Mouse (Mus musculus): ENCODE measurements around the gene Tent5b. TPM values are rescaled to one million over a fixed set of nuclear protein-coding genes. Genes with fewer than 3 reads are reported as not detected.

Gene Tent5b
- 1.8 and 2.1 TPM in 2 replicates for polyA plus RNA-seq (2012; rRNA removed)

GRCm38 (mm10) chr4:133479458-133480184 lies at the start of gene Tent5b:
TSS of gene Tent5b (plus strand) at chr4:133480132.
- TF ChIP-seq CTCF (IDR thresholded peaks at IDR 0.05; ENCODE audit: extremely low read depth, insufficient read length, insufficient replicate concordance, low read depth, low read length) (peak; percentile 98), POLR2A (IDR thresholded peaks at IDR 0.05; ENCODE audit: low read depth, low read length) (no peak)
- WGBS, result 4% methylated on average over 29 of the region's 29 CpGs
- Histone ChIP-seq H3K36me3 (ENCODE audit: control insufficient read depth, insufficient read depth, low read length) (no peaks in the 10 kb centered on the region), H3K4me3 (ENCODE audit: low read depth, low read length) (peak within 1 kb of the TSS; percentile 64), H3K27me3 (ENCODE audit: control insufficient read depth, insufficient read depth, low read length) (peaks cover 17% of the 10 kb centered on the region; the same call in 1 of the 2 replicates), H3K4me1 (ENCODE audit: control insufficient read depth, insufficient read depth, insufficient read length, low read length) (peaks cover 14% of the 10 kb centered on the region), H3K27ac (ENCODE audit: insufficient read depth, low read depth, low read length) (no peak within 1 kb of the TSS)

- H3K4me1 ChIP-seq (ENCODE audit: control insufficient read depth, insufficient read depth, insufficient read length, low read length), result no peaks in the 10 kb centered on the region
- TF ChIP-seq CTCF (IDR thresholded peaks at IDR 0.05; ENCODE audit: extremely low read depth, insufficient read length, insufficient replicate concordance, low read depth, low read length) (no peak), POLR2A (IDR thresholded peaks at IDR 0.05; ENCODE audit: low read depth, low read length) (no peak)
- no peaks in the 10 kb centered on the region for H3K27me3 ChIP-seq (ENCODE audit: control insufficient read depth, insufficient read depth, low read length)
- H3K27ac ChIP-seq (ENCODE audit: insufficient read depth, low read depth, low read length), result no peak overlapping the region
- 66% methylated on average over 6 of the region's 6 CpGs for WGBS
- no peaks in the 10 kb centered on the region for H3K36me3 ChIP-seq (ENCODE audit: control insufficient read depth, insufficient read depth, low read length)
- H3K4me3 ChIP-seq (ENCODE audit: low read depth, low read length), result no peak overlapping the region
Observed at GRCm38 (mm10) chr4:133431508-133431907, 48.4 kb upstream of the Tent5b start.

GRCm38 (mm10) chr4:133432560-133433171 lies 47.3 kb upstream of the Tent5b start:
- Histone ChIP-seq H3K4me1 (ENCODE audit: control insufficient read depth, insufficient read depth, insufficient read length, low read length) (no peaks in the 10 kb centered on the region), H3K27me3 (ENCODE audit: control insufficient read depth, insufficient read depth, low read length) (no peaks in the 10 kb centered on the region), H3K27ac (ENCODE audit: insufficient read depth, low read depth, low read length) (no peak overlapping the region), H3K4me3 (ENCODE audit: low read depth, low read length) (no peak overlapping the region), H3K36me3 (ENCODE audit: control insufficient read depth, insufficient read depth, low read length) (no peaks in the 10 kb centered on the region)
- 46% methylated on average over 17 of the region's 17 CpGs for WGBS
- TF ChIP-seq POLR2A (IDR thresholded peaks at IDR 0.05; ENCODE audit: low read depth, low read length), result no peak
- TF ChIP-seq CTCF (IDR thresholded peaks at IDR 0.05; ENCODE audit: extremely low read depth, insufficient read length, insufficient replicate concordance, low read depth, low read length), result no peak

GRCm38 (mm10) chr4:133435921-133436320 lies 44.0 kb upstream of the Tent5b start:
- Histone ChIP-seq H3K27ac (ENCODE audit: insufficient read depth, low read depth, low read length) (no peak overlapping the region), H3K4me3 (ENCODE audit: low read depth, low read length) (no peak overlapping the region), H3K27me3 (ENCODE audit: control insufficient read depth, insufficient read depth, low read length) (no peaks in the 10 kb centered on the region), H3K4me1 (ENCODE audit: control insufficient read depth, insufficient read depth, insufficient read length, low read length) (peaks cover 12% of the 10 kb centered on the region), H3K36me3 (ENCODE audit: control insufficient read depth, insufficient read depth, low read length) (no peaks in the 10 kb centered on the region)
- no peak for TF ChIP-seq POLR2A (IDR thresholded peaks at IDR 0.05; ENCODE audit: low read depth, low read length)
- TF ChIP-seq CTCF (IDR thresholded peaks at IDR 0.05; ENCODE audit: extremely low read depth, insufficient read length, insufficient replicate concordance, low read depth, low read length), result no peak
- WGBS, result 93% methylated on average over 11 of the region's 11 CpGs

- Histone ChIP-seq H3K4me1 (ENCODE audit: control insufficient read depth, insufficient read depth, insufficient read length, low read length) (peaks cover 18% of the 10 kb centered on the region), H3K4me3 (ENCODE audit: low read depth, low read length) (peak overlapping the region; percentile 55), H3K36me3 (ENCODE audit: control insufficient read depth, insufficient read depth, low read length) (no peaks in the 10 kb centered on the region), H3K27me3 (ENCODE audit: control insufficient read depth, insufficient read depth, low read length) (no peaks in the 10 kb centered on the region), H3K27ac (ENCODE audit: insufficient read depth, low read depth, low read length) (peak overlapping the region; percentile 99)
- no peak for TF ChIP-seq CTCF (IDR thresholded peaks at IDR 0.05; ENCODE audit: extremely low read depth, insufficient read length, insufficient replicate concordance, low read depth, low read length)
- TF ChIP-seq POLR2A (IDR thresholded peaks at IDR 0.05; ENCODE audit: low read depth, low read length), result no peak
- WGBS, result 6% methylated on average over 17 of the region's 17 CpGs
Observed at GRCm38 (mm10) chr4:133439460-133440376, 40.2 kb upstream of the Tent5b start.

- H3K4me3 ChIP-seq (ENCODE audit: low read depth, low read length), result peak overlapping the region; percentile 55
- WGBS, result 3% methylated on average over 6 of the region's 6 CpGs
- H3K4me1 ChIP-seq (ENCODE audit: control insufficient read depth, insufficient read depth, insufficient read length, low read length), result peaks cover 18% of the 10 kb centered on the region
- H3K36me3 ChIP-seq (ENCODE audit: control insufficient read depth, insufficient read depth, low read length), result no peaks in the 10 kb centered on the region
- H3K27me3 ChIP-seq (ENCODE audit: control insufficient read depth, insufficient read depth, low read length), result no peaks in the 10 kb centered on the region
- TF ChIP-seq POLR2A (IDR thresholded peaks at IDR 0.05; ENCODE audit: low read depth, low read length), result peak; percentile 52; the same call in 1 of the 2 replicates
- TF ChIP-seq CTCF (IDR thresholded peaks at IDR 0.05; ENCODE audit: extremely low read depth, insufficient read length, insufficient replicate concordance, low read depth, low read length), result no peak
- peak overlapping the region; percentile 99 for H3K27ac ChIP-seq (ENCODE audit: insufficient read depth, low read depth, low read length)
Observed at GRCm38 (mm10) chr4:133440377-133440795, 39.5 kb upstream of the Tent5b start.

All from small intestine, adult 2 months (tissue).